Mouse (Mus musculus) left cerebral cortex, adult 8-10 months (tissue): ENCODE data around the gene Rundc3a. TPM values are rescaled to one million over a fixed set of nuclear protein-coding genes. Genes with fewer than 3 reads are reported as not detected.

Source experiments
- DNase-seq, 2 experiments: peaks; one replicate each; pipeline ENCODE4 v3.0.0; 2022; ENCODE audit warnings: low spot score in 2 of 2
- microRNA-seq, 2 experiments: library from miRNA; unstranded; fragments of <30 nt; microRNA quantifications; one replicate each; pipeline ENCODE4 v1.2.0; 2022
- total RNA-seq, 4 experiments: library from RNA; stranded (reverse); gene quantifications; 2 replicates each; pipeline ENCODE4 v1.2.4; 2022

Rundc3a gene
- total RNA-seq, 4 experiments from 2014 or later: 433 to 468 (median 439) TPM

DNA sequence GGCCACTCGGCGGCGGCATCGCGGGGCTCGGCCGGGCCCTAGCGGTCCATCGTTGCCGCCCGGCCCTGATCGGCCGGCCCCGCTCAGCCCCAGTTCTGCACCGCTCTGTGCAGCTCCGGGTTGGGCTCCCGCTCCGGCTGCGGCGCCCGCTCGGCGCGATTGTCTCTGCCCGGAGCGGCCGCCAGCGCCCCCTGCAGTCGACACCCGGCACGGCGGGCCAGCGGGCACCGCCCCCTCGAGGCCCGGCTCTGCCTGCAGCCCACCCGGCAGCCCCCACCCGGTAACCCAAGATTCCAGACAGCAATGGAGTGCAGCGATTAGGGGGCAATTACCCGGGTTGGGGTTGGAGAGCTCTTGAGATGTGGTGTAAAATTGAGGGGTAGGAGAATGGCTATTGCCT lies 54.3 kb downstream of the Rundc3a start, which contains the start of gene Fam171a2:
Gene Fam171a2 (minus strand): TSS at position 186 of the 400 bp plus-strand sequence.
- peak; percentile 50 to 79 for DNase-seq

- DNase-seq: peak; percentile 28 to 40
Measured at GRCm38 (mm10) chr11:102448327-102448726, 55.1 kb downstream of the Rundc3a start.

DNA sequence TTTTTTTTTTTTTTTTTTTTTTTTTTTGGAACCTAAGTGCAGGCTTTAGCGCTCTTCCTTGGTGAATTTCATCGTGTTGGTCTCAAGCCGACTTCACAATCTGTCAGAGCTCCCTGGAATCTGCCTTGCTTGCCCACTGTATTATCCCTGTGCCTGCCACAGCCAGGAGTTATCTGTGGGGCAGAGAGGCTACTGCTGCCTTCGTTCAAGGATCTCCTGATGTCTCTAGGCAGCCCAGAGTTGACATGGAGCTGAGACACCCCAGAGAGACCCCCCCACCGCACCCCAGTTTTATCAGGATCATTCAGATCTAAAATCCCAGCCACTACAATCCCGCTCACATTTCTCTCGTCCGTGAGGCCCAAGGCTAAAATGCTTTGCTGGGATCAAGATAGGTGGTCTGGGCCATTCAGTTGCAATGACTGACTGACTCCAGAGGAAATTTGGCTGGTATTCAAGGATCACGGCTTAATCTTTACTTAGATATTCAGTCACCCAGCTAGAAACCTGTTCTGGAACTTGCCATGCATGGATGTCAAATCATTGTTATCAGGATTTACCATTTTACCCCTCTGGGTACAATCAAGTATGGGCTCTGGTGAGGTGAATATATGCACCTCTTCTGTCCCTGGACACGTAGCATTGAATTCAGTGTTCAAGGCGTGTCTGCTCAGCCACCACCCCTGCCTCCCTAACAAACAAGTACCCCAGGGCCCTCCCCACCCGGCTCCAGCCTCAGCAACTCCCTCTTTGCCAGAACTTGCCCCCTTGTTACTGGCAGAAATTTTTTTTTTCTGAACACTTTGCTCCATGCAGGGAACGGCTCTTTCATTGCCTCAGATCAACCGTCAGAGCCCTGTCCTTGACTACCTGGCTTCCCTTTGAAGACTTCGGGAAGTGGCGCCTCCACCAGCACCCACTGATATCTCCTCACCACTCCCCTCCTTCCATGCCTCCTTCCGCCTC lies 56.1 kb downstream of the Rundc3a start:
- no peak for DNase-seq

Small RNA genes lying within 50 kb of the gene (microRNA-seq; reads per million reads assigned to microRNA genes)
- gene Mir6930: 1.3 to 2.0 reads per million in 2 experiments

Other genes with a start within 250 kb of the Rundc3a start
- under 1 TPM in 1 of 4 experiments, not detected in 3; 0.18 TPM for gene Nags, start 247.9 kb upstream of the Rundc3a start, total RNA-seq
- 10 to 100 TPM; 19.4 to 27.6 (median 20.2) TPM for gene Tmem101, start 237.0 kb upstream of the Rundc3a start, total RNA-seq
- gene Lsm12, start 208.1 kb upstream of the Rundc3a start, total RNA-seq: 10 to 100 TPM; 52.8 to 55.3 (median 53.9) TPM
- gene G6pc3, start 203.8 kb upstream of the Rundc3a start, total RNA-seq: 10 to 100 TPM; 65.4 to 78.4 (median 75.2) TPM
- gene Hdac5, start 163.2 kb upstream of the Rundc3a start, total RNA-seq: 100 to 1,000 TPM; 245 to 275 (median 254) TPM
- 1 to 10 TPM in 3 of 4 experiments, under 1 TPM in 1; 0.76 to 1.6 (median 1.4) TPM for gene BC030867, start 144.5 kb upstream of the Rundc3a start, total RNA-seq
- gene Asb16, start 124.7 kb upstream of the Rundc3a start, total RNA-seq: 1 to 10 TPM; 2.8 to 3.7 (median 3.3) TPM
- gene Tmub2, start 108.5 kb upstream of the Rundc3a start, total RNA-seq: 10 to 100 TPM; 62.1 to 70.6 (median 65.6) TPM
- 100 to 1,000 TPM; 202 to 218 (median 208) TPM for gene Atxn7l3, start 96.8 kb upstream of the Rundc3a start, total RNA-seq
- gene Ubtf, start 73.7 kb upstream of the Rundc3a start, total RNA-seq: 100 to 1,000 TPM; 102 to 118 (median 113) TPM
- gene Slc4a1, start 27.2 kb upstream of the Rundc3a start, total RNA-seq: under 1 TPM in 3 of 4 experiments, not detected in 1; 0.08 to 0.41 (median 0.24) TPM
- 10 to 100 TPM; 64.1 to 75.4 (median 68.9) TPM for gene Slc25a39, start 14.5 kb downstream of the Rundc3a start, total RNA-seq
- gene Grn, start 36.9 kb downstream of the Rundc3a start, total RNA-seq: 100 to 1,000 TPM in 2 of 4 experiments, 10 to 100 TPM in 2; 51.6 to 142 (median 80.2) TPM
- 100 to 1,000 TPM in 2 of 4 experiments, 10 to 100 TPM in 2; 88.3 to 104 (median 96.8) TPM for gene Fam171a2, start 54.3 kb downstream of the Rundc3a start, total RNA-seq
- gene Itga2b, start 76.7 kb downstream of the Rundc3a start, total RNA-seq: 1 to 10 TPM; 2.2 to 7.8 (median 3.2) TPM
- 10 to 100 TPM; 53.4 to 64.9 (median 58.6) TPM for gene Gpatch8, start 163.0 kb downstream of the Rundc3a start, total RNA-seq
- 1 to 10 TPM; 2.7 to 5.8 (median 4.2) TPM for gene Gm11627, start 186.1 kb downstream of the Rundc3a start, total RNA-seq
- gene Fzd2, start 211.0 kb downstream of the Rundc3a start, total RNA-seq: 10 to 100 TPM in 1 of 4 experiments, 1 to 10 TPM in 3; 7.4 to 10.5 (median 9.6) TPM